Mouse (Mus musculus) kidney, embryonic 15.5 days (tissue): ENCODE data around the gene Tbcel. TPM values are rescaled to one million over a fixed set of nuclear protein-coding genes. Genes with fewer than 3 reads are reported as not detected.

Source experiments
- ATAC-seq: fragments of 200-750 bp; cut with Nextera tagmentation; replicated peaks from 2 replicates; pipeline ENCODE4 v1.8.0; 2017; ENCODE audit warnings: moderate TSS enrichment; ENCODE audit not compliant: low FRiP score
- H3K27ac ChIP-seq: fragments of 300-500 bp; sonication (generic); 2 replicates; pipeline ENCODE4 v1.5.1; 2015; ENCODE audit warnings: mild to moderate bottlenecking, inconsistent platforms
- H3K27me3 ChIP-seq: fragments of 300-500 bp; sonication (generic); 2 replicates; pipeline ENCODE4 v1.6.1; 2015; ENCODE audit warnings: inconsistent platforms
- H3K36me3 ChIP-seq: fragments of 300-500 bp; sonication (generic); 2 replicates; pipeline ENCODE4 v1.6.1; 2015; ENCODE audit warnings: inconsistent platforms
- H3K4me1 ChIP-seq: fragments of 300-500 bp; sonication (generic); 2 replicates; pipeline ENCODE4 v1.6.1; 2015; ENCODE audit warnings: inconsistent platforms
- H3K4me2 ChIP-seq: fragments of 300-500 bp; sonication (generic); 2 replicates; pipeline ENCODE4 v1.6.1; 2015; ENCODE audit warnings: moderate library complexity, mild to moderate bottlenecking, inconsistent platforms
- H3K4me3 ChIP-seq: fragments of 300-500 bp; sonication (generic); replicated peaks from 2 replicates; pipeline ENCODE4 v1.5.1; 2015; ENCODE audit warnings: mild to moderate bottlenecking, inconsistent platforms
- H3K9ac ChIP-seq: fragments of 300-500 bp; sonication (generic); 2 replicates; pipeline ENCODE4 v1.6.1; 2015; ENCODE audit warnings: mild to moderate bottlenecking, inconsistent platforms
- H3K9me3 ChIP-seq: fragments of 300-500 bp; sonication (generic); replicated peaks from 2 replicates; pipeline ENCODE4 v1.6.1; 2016; ENCODE audit warnings: inconsistent platforms
- WGBS: fragments of 180-500 bp; shearing (Covaris S2); methylation state at CpG from one replicate; pipeline ENCODE4 v1.1.7; 2015; ENCODE audit warnings: mixed read lengths; 5-methylcytosine and 5-hydroxymethylcytosine counted together
- polyA plus RNA-seq: library from polyadenylated mRNA; unstranded; fragments of >200 nt; fragmentation: Nextera tagmentation; extraction: Ambion mirVana; gene quantifications from 2 replicates; pipeline ENCODE4 v1.2.1, GENCODE M21; 2015

The Tbcel gene
- 5.1 and 5.2 TPM in 2 replicates for polyA plus RNA-seq

DNA sequence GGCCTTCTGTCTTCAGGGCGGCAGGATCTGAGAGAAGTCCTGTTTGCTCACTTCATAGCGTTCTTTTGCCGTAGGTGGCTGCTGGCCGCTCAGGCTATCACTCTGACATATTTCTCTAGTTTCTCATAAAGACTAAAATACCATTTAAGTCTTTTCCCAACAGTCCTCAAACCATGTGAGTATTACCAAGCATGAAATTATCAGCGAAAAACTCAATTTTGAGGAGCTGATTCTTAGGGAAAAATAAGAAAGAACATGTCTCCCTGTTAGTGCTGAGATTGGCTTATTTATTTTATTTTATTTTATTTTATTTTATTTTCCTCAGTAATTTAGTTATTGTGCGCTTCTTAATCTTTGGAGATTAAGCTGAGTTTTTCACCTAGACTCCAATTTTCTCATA lies at the start of gene Tbcel:
Gene Tbcel (minus strand): TSS at position 101 of the 400 bp plus-strand sequence.
- 82% methylated on average over 6 of the region's 6 CpGs for WGBS
- no peak within 1 kb of the TSS for H3K4me2 ChIP-seq
- no peak within 1 kb of the TSS for H3K4me3 ChIP-seq
- H3K4me1 ChIP-seq, result 0 out of 2 replicates have a peak, but pooled peaks cover 3% of the 10 kb centered on the region
- H3K36me3 ChIP-seq, result no peaks in the 10 kb centered on the region
- H3K27me3 ChIP-seq, result no peaks in the 10 kb centered on the region
- no peak within 1 kb of the TSS for H3K27ac ChIP-seq
- no peak for ATAC-seq
- H3K9me3 ChIP-seq, result no peaks in the 10 kb centered on the region
- no peak within 1 kb of the TSS for H3K9ac ChIP-seq

DNA sequence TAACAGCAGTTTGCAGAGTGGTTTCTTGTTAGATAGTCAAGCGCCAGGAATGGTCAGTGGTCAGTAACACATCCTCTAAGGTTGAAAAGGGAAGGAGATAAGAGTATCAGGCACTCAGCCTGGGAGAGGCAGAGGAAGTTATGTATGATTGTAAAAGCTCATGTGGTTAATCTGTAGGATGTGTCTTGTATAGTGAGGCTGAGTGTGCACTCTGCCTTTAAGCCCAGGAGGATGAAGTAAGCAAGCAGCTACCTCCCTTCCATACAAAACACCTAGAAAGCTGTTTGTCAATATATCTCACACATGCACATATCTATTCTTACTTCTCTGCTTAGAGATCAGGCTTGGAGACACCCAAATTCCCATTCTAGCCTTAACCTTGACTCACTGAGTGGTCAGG lies 47.6 kb upstream of the Tbcel start:
- WGBS, result 90% methylated on average over 1 of the region's 1 CpGs
- Histone ChIP-seq H3K9me3 (no peaks in the 10 kb centered on the region; the same call in 1 of the 2 replicates), H3K9ac (no peak overlapping the region), H3K4me1 (no peaks in the 10 kb centered on the region), H3K36me3 (no peaks in the 10 kb centered on the region), H3K4me2 (no peak overlapping the region), H3K27me3 (no peaks in the 10 kb centered on the region), H3K27ac (no peak overlapping the region), H3K4me3 (no peak overlapping the region)
- no peak for ATAC-seq

GRCm38 (mm10) chr9:42550116-42550515 lies 42.5 kb upstream of the Tbcel start:
- 20% methylated on average over 13 of the region's 13 CpGs for WGBS
- Histone ChIP-seq H3K4me2 (no peak overlapping the region), H3K9me3 (no peaks in the 10 kb centered on the region), H3K27ac (no peak overlapping the region), H3K4me3 (no peak overlapping the region), H3K9ac (no peak overlapping the region), H3K36me3 (no peaks in the 10 kb centered on the region), H3K27me3 (no peaks in the 10 kb centered on the region), H3K4me1 (0 out of 2 replicates have a peak, but pooled peaks cover 4% of the 10 kb centered on the region)
- no peak; the same call in 1 of the 2 replicates for ATAC-seq

DNA sequence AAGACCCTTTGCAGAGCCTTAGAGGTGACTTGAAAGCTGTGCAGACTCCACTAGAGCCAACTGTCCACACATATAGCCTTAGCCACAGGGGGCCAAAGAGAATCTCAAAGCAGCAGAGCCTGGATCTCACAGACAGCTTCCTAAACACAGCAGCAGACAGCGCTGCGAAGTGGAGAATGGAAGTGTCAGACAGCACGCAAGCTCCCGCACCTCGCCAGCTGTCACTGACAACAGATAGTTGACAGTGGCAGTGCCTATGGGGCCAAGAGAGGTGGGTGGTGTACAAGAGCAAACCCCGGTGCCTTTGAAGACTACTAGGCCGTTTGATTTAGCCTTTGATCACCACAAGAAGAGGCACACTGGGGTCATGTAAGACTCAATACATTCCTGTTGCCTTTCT lies 41.4 kb upstream of the Tbcel start:
- Histone ChIP-seq H3K27me3 (no peaks in the 10 kb centered on the region), H3K9ac (no peak overlapping the region), H3K36me3 (no peaks in the 10 kb centered on the region), H3K4me3 (no peak overlapping the region), H3K4me1 (0 out of 2 replicates have a peak, but pooled peaks cover 4% of the 10 kb centered on the region), H3K27ac (no peak overlapping the region), H3K9me3 (no peaks in the 10 kb centered on the region), H3K4me2 (no peak overlapping the region)
- 34% methylated on average over 7 of the region's 7 CpGs for WGBS
- ATAC-seq, result no peak

GRCm38 (mm10) chr9:42544521-42544920 lies 36.9 kb upstream of the Tbcel start:
- ATAC-seq, result no peak
- no peak overlapping the region for H3K9ac ChIP-seq
- 90% methylated on average over 10 of the region's 10 CpGs for WGBS
- no peak overlapping the region for H3K4me3 ChIP-seq
- H3K27ac ChIP-seq, result no peak overlapping the region
- no peaks in the 10 kb centered on the region for H3K27me3 ChIP-seq
- H3K4me1 ChIP-seq, result 0 out of 2 replicates have a peak, but pooled peaks cover 4% of the 10 kb centered on the region
- no peaks in the 10 kb centered on the region for H3K36me3 ChIP-seq
- no peaks in the 10 kb centered on the region for H3K9me3 ChIP-seq
- H3K4me2 ChIP-seq, result no peak overlapping the region

GRCm38 (mm10) chr9:42533491-42533890 lies 25.9 kb upstream of the Tbcel start:
- ATAC-seq, result no peak
- Histone ChIP-seq H3K4me3 (no peak overlapping the region), H3K4me2 (no peak overlapping the region), H3K27ac (peak overlapping the region; percentile 54; the same call in 1 of the 2 replicates), H3K9ac (no peak overlapping the region), H3K4me1 (peaks cover 24% of the 10 kb centered on the region), H3K36me3 (no peaks in the 10 kb centered on the region), H3K27me3 (no peaks in the 10 kb centered on the region), H3K9me3 (no peaks in the 10 kb centered on the region)
- 64% methylated on average over 8 of the region's 8 CpGs for WGBS

DNA sequence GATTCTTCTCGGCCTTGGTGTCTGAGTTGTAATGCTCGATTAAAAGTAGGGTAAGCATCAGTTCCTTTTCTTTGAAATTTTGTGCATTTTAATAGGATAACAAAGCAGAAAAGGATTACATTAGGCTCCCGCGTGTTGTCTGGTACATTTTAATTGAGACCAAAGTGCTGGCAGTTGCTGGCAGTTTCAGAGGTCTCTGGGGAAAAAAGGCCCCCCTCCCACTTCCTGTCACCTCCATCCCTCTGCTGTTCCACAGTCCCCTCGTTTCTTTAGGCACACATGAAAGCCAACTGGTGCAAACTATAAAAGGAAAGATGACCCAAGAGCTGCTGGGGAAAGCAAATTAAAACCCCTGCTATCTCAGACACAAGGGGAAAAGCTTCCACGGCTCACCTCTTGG lies 25.4 kb upstream of the Tbcel start:
- Histone ChIP-seq H3K9ac (no peak overlapping the region), H3K9me3 (no peaks in the 10 kb centered on the region), H3K4me2 (no peak overlapping the region), H3K4me1 (peaks cover 24% of the 10 kb centered on the region), H3K36me3 (no peaks in the 10 kb centered on the region), H3K27me3 (no peaks in the 10 kb centered on the region), H3K27ac (peak overlapping the region; percentile 54; the same call in 1 of the 2 replicates), H3K4me3 (no peak overlapping the region)
- 19% methylated on average over 6 of the region's 6 CpGs for WGBS
- ATAC-seq, result no peak

GRCm38 (mm10) chr9:42531951-42532350 lies 24.3 kb upstream of the Tbcel start:
- 14% methylated on average over 3 of the region's 3 CpGs for WGBS
- Histone ChIP-seq H3K4me2 (no peak overlapping the region), H3K27ac (no peak overlapping the region), H3K9me3 (no peaks in the 10 kb centered on the region), H3K4me3 (no peak overlapping the region), H3K36me3 (no peaks in the 10 kb centered on the region), H3K9ac (no peak overlapping the region), H3K27me3 (no peaks in the 10 kb centered on the region), H3K4me1 (peaks cover 24% of the 10 kb centered on the region)
- ATAC-seq, result no peak

DNA sequence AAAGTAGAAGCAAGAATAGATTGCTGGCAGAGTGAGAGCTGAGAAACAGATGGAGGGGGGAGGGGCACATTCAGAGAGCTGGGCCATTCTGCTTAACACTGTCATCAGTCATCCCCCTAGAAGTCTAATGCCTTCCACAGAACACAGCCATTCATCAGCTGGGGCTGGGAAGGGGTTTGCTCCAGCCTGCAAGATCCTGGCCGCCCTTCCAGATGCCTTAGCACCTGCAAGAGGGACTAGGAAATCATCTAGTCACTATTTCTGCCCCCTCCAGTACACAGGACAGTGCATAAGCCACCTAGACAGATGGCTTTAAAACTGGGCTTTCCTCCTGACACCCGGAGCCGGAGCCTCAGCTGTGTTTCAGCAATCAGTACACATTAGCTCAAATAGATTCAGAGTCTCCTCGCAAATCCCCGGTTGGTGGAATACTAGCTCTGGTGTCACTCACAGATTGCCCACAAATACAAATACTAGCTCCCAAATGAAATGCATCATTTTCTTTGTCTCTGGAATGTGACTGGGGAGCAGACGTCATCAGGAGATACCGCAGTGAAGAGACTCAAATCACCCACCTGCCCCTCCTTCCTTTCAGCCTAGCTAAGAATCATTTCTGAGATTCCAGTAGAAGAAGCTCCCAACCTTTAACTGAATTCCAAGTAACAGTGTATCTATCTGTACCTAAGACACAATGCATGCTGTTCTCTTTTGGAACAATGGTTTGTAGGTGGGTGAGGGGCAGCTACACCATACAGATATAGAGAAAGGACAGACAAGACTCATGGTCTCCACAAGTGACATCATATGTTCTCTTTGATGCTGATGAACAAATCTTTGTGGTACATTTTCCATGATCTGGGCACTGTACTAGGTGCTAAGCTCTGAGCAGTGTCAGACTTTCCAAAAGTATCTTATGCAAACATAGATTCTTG lies 22.9 kb upstream of the Tbcel start:
- Histone ChIP-seq H3K9me3 (no peaks in the 10 kb centered on the region), H3K27ac (no peak overlapping the region), H3K4me1 (peaks cover 24% of the 10 kb centered on the region), H3K4me2 (no peak overlapping the region), H3K9ac (no peak overlapping the region), H3K27me3 (no peaks in the 10 kb centered on the region), H3K4me3 (no peak overlapping the region), H3K36me3 (no peaks in the 10 kb centered on the region)
- 62% methylated on average over 7 of the region's 7 CpGs for WGBS
- no peak for ATAC-seq

- peak overlapping the region; percentile 73 for H3K4me2 ChIP-seq
- H3K4me3 ChIP-seq, result peak overlapping the region; percentile 38
- H3K36me3 ChIP-seq, result no peaks in the 10 kb centered on the region
- no peak overlapping the region for H3K27ac ChIP-seq
- WGBS, result 7% methylated on average over 36 of the region's 36 CpGs
- H3K4me1 ChIP-seq, result peaks cover 11% of the 10 kb centered on the region
- peak overlapping the region; percentile 35 for H3K9ac ChIP-seq
- peak; percentile 64 for ATAC-seq
- no peaks in the 10 kb centered on the region for H3K9me3 ChIP-seq
- H3K27me3 ChIP-seq, result peaks cover 10% of the 10 kb centered on the region; the same call in 1 of the 2 replicates
Measured at GRCm38 (mm10) chr9:42520587-42521084, 13.0 kb upstream of the Tbcel start.

- no peak for ATAC-seq
- no peaks in the 10 kb centered on the region for H3K9me3 ChIP-seq
- no peaks in the 10 kb centered on the region for H3K36me3 ChIP-seq
- peaks cover 10% of the 10 kb centered on the region; the same call in 1 of the 2 replicates for H3K27me3 ChIP-seq
- H3K9ac ChIP-seq, result no peak overlapping the region
- H3K4me2 ChIP-seq, result no peak overlapping the region
- WGBS, result 56% methylated on average over 14 of the region's 14 CpGs
- H3K4me1 ChIP-seq, result peaks cover 14% of the 10 kb centered on the region
- H3K4me3 ChIP-seq, result no peak overlapping the region
- H3K27ac ChIP-seq, result no peak overlapping the region
Measured at GRCm38 (mm10) chr9:42518163-42518562, 10.6 kb upstream of the Tbcel start.

- 0 out of 2 replicates have a peak, but pooled peaks cover 8% of the 10 kb centered on the region for H3K4me1 ChIP-seq
- H3K36me3 ChIP-seq, result no peaks in the 10 kb centered on the region
- H3K4me2 ChIP-seq, result no peak overlapping the region
- 62% methylated on average over 5 of the region's 5 CpGs for WGBS
- no peak for ATAC-seq
- H3K4me3 ChIP-seq, result no peak overlapping the region
- H3K27me3 ChIP-seq, result no peaks in the 10 kb centered on the region
- H3K9me3 ChIP-seq, result no peaks in the 10 kb centered on the region
- H3K9ac ChIP-seq, result no peak overlapping the region
- no peak overlapping the region for H3K27ac ChIP-seq
Measured at GRCm38 (mm10) chr9:42513159-42513558, 5.5 kb upstream of the Tbcel start.
